Mouse (Mus musculus) thymus, adult 2 months (tissue): Measurements from ENCODE around the gene Atad5. TPM values are rescaled to one million over a fixed set of nuclear protein-coding genes. Genes with fewer than 3 reads are reported as not detected.

Experiments used
- DNase-seq: peaks from one replicate; pipeline ENCODE4 v3.0.0; 2021
- H3K27ac ChIP-seq: fragments of 200-500 bp; 2 replicates; pipeline ENCODE4 v1.5.1; 2012; ENCODE audit warnings: low read length, control low read depth; ENCODE audit not compliant: control insufficient read depth, insufficient read depth
- H3K27me3 ChIP-seq: fragments of 200-500 bp; 2 replicates; pipeline ENCODE4 v1.6.1; 2012; ENCODE audit warnings: mild to moderate bottlenecking, low read length, moderate library complexity, mixed read lengths; ENCODE audit not compliant: control insufficient read depth, insufficient read depth
- H3K36me3 ChIP-seq: fragments of 200-500 bp; 2 replicates; pipeline ENCODE4 v1.6.1; 2012; ENCODE audit warnings: mild to moderate bottlenecking, low read length, moderate library complexity; ENCODE audit not compliant: control insufficient read depth, insufficient read depth
- H3K4me1 ChIP-seq: fragments of 200-500 bp; replicated peaks from 2 replicates; pipeline ENCODE4 v1.6.1; 2012; ENCODE audit warnings: low read length; ENCODE audit not compliant: control insufficient read depth, insufficient read depth
- H3K4me3 ChIP-seq: fragments of 200-500 bp; 2 replicates; pipeline ENCODE4 v1.5.1; 2012; ENCODE audit warnings: mild to moderate bottlenecking, low read length, control low read depth, moderate library complexity; ENCODE audit not compliant: control insufficient read depth, insufficient read depth
- CTCF ChIP-seq: fragments of 200-500 bp; IDR thresholded peaks from 2 replicates; pipeline ENCODE4 v1.5.1; 2012; ENCODE audit warnings: mild to moderate bottlenecking, control low read depth, low read length, moderate library complexity, borderline replicate concordance; ENCODE audit not compliant: control insufficient read depth, poor library complexity, insufficient read depth; ENCODE audit errors: extremely low read depth
- POLR2A ChIP-seq: fragments of 200-500 bp; IDR thresholded peaks from 2 replicates; pipeline ENCODE4 v1.6.1; 2012; ENCODE audit warnings: mild to moderate bottlenecking, low read length, control low read depth, moderate library complexity; ENCODE audit not compliant: control insufficient read depth, poor library complexity, insufficient read depth; ENCODE audit errors: extremely low read depth
- WGBS: fragments of 180-500 bp; shearing (Covaris S2); methylation state at CpG from one replicate; pipeline ENCODE4 v1.1.7; 2018; 5-methylcytosine and 5-hydroxymethylcytosine counted together
- polyA plus RNA-seq: library from polyadenylated mRNA; depleted of rRNA; stranded (reverse); fragments of >200 nt; gene quantifications from 2 replicates; pipeline ENCODE4 v1.2.3, GENCODE M21; 2012

Atad5 gene
- polyA plus RNA-seq, 1 experiment = 3.6 TPM

DNA sequence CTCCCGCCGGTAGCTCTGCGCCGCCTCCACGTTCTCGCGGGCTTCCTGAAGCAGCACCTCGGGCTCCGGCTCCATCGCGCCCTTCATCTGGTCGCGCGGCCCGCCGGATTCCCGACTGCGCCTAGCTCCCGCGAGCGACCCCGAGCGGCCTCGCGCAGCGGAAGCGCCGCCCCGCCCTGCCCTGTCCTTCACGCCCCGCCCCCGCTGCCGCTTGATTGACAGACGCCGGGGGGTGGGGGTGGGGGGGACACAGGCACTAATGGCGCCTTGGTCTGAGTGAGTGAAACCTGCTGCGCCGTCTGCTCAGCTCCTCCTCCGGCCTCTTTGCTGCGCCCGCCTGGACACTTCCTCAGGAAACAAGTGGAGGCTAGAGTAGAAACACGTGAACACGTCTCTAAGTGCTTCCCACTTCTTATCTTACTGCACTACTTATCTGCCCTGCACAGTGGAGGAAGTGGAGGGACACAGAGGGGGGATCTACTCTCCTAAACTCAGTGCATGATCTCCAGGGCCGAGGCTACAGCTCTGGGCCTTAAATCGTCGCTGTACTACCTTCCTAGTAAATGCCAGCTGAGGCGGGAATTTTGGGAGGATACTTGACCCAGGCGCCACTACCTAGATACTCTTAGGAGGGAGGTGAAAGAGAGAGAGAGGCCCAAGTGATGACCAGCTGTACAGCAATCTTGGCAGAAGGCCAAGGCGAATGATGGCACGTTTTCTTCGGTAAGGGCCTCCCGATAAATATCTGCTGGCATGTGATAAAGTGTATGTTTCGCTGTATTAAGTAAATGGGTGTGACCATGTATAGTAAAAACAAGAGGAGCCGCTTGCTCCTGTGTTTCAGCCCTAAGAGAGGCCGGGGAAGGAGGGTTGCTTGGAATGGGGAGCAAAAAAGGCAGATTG, 8.1 kb upstream of the Atad5 start, which contains the start of gene Crlf3:
Gene Crlf3 (minus strand): TSS at position 166 of the 903 bp plus-strand sequence.
- H3K27me3 ChIP-seq = no peaks in the 10 kb centered on the region
- peak; percentile 95 for DNase-seq
- H3K4me1 ChIP-seq = peaks cover 10% of the 10 kb centered on the region
- no peaks in the 10 kb centered on the region for H3K36me3 ChIP-seq
- peak within 1 kb of the TSS; percentile 77 for H3K4me3 ChIP-seq
- H3K27ac ChIP-seq = peak within 1 kb of the TSS; percentile 71
- 6% methylated on average over 55 of the region's 55 CpGs for WGBS
- TF ChIP-seq POLR2A = peak; percentile 99
- no peak for TF ChIP-seq CTCF

DNA sequence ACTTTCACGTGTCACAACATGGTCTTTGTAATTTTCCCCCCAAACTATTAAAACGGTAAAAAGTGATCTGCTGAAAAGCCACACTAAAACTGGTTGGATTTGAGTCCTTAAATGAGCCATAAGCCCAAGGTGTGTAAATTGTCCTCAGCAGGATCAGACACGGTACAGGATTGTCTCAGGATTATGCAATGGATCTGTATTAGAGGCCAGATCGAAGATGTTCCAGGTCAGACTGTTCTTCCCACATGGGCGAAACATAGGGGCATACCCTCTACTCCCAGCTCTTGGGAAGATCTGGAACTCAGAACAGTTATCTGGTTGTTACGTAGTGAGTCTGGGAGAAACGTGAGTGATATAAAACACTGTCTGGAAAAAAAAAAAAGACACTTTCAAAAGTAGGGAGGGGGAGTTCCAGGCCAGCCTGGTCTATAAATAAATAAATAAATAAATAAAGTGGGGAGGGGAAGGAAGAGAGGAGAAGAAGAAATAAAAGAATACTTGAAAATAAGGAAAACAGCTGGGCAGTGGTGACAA, 7.3 kb upstream of the Atad5 start:
- Histone ChIP-seq H3K27me3 (no peaks in the 10 kb centered on the region), H3K4me1 (peaks cover 10% of the 10 kb centered on the region), H3K27ac (no peak overlapping the region; the same call in 1 of the 2 replicates), H3K4me3 (no peak overlapping the region), H3K36me3 (no peaks in the 10 kb centered on the region)
- DNase-seq = no peak
- TF ChIP-seq CTCF = no peak
- no peak for TF ChIP-seq POLR2A
- WGBS = 77% methylated on average over 7 of the region's 7 CpGs

DNA sequence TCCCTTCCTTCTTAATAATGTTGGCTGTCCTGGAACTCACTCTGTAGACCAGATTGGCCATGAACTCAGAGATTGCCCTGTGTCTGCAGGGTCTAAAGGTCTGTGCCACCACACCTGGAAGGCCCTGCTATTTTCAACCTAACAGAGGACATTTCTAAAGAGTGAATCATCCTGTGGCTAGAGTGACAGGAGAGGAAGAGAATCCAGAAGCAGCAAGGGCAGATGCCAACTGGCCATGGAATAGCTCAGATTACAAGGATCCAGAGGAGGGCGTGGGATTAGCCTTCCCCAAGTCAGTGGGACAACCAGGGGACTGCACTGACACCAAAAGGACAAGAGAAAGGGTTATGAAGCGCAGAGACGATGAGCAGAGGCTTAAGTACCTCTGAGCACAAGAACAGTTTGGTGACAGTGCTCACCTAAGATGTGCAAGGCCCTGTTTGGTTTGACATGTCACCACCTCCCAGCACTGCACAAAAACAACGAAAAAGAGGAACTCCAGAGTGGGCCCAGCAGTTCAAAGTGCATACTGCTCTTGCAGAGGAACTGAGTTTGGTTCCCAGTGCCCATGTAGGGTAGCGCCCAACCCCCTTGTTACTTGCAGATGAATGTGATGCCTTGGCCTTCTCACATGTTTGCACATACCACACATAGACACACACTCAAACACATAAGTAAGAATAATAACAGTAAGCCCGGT, 3.7 kb upstream of the Atad5 start:
- no peak for DNase-seq
- WGBS = 61% methylated on average over 6 of the region's 6 CpGs
- H3K4me1 ChIP-seq = peaks cover 8% of the 10 kb centered on the region

DNA sequence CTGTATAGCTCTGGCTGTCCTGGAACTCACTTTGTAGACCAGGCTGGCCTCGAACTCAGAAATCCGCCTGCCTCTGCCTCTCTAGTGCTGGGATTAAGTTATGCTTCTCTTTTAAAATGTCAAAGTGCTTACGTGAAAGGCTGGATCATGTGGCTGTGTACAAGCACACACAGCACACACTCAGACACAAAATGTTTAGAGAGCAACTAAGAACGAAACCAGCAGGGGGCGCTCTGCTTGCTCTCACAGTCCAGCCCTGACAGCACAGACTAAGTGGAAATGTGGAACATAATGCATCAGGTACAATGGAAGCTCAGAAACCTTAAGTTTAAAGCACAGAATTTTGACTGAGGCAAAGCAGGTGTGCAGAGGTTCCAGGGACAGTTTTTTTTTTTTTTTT, 2.4 kb upstream of the Atad5 start:
- no peak; the same call in 1 of the 2 replicates for TF ChIP-seq CTCF
- no peak for TF ChIP-seq POLR2A
- peak; percentile 87 for DNase-seq
- Histone ChIP-seq H3K36me3 (no peaks in the 10 kb centered on the region), H3K27ac (no peak overlapping the region), H3K4me3 (no peak overlapping the region), H3K4me1 (peaks cover 3% of the 10 kb centered on the region; the same call in 1 of the 2 replicates), H3K27me3 (no peaks in the 10 kb centered on the region)
- 25% methylated on average over 5 of the region's 5 CpGs for WGBS

More for the DNA sequence above, 3.7 kb upstream of the Atad5 start:
- Histone ChIP-seq H3K36me3 (no peaks in the 10 kb centered on the region), H3K4me3 (no peak overlapping the region), H3K27me3 (no peaks in the 10 kb centered on the region), H3K27ac (no peak overlapping the region)
- no peak for TF ChIP-seq CTCF

DNA sequence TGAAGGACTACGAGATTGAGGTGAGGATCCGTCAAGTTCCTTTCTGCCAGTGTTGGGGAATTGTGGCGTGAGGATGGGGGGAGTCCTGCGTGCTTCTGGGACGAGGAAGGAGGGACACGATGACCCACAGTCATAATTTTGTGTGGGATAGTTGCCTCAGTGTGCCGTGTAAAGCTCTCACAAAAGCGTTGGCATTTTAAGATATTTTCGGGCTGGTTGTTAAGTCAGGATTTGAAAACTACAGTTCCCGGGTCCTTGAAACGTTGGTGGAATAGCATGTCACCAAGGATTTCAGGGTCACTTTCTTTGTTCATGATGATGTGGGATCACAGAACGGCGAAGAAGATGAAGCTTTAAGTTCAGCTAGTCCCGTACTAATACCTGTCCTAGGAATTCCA, 616 bp downstream of the Atad5 start:
- Histone ChIP-seq H3K27me3 (no peaks in the 10 kb centered on the region), H3K4me1 (peaks cover 3% of the 10 kb centered on the region; the same call in 1 of the 2 replicates), H3K27ac (no peak overlapping the region), H3K4me3 (peak overlapping the region; percentile 100), H3K36me3 (no peaks in the 10 kb centered on the region; the same call in 1 of the 2 replicates)
- WGBS = under 1% methylated on average over 14 of the region's 14 CpGs
- no peak for DNase-seq
- TF ChIP-seq POLR2A = no peak
- no peak for TF ChIP-seq CTCF

DNA sequence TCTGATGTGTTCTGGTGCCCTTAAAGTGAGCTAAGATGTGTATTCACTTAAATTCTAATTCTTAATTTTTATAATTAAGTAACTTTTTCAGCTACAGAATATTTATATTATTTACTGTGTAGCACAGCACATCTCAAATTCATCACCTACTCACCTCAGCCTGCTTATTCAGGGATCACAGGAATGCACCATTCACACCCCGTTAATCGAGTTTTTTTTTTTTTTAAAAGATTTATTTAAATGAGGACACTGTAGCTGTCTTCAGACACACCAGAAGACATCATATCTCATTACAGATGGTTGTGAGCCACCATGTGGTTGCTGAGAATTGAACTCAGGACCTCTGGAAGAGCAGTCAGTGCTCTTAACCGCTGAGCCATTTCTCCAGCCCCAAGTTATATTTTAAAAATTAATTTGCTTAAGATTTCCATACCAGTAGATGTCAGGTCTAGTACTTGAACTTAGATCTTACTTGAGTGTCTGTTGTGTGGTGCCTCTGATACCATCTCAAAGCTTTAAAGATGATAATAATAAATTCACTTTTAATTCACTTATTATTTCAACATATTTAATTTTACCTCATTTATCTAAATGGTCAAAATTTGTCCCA, 1.5 kb downstream of the Atad5 start:
- 47% methylated on average over 3 of the region's 3 CpGs for WGBS
- no peak for TF ChIP-seq POLR2A
- no peak for TF ChIP-seq CTCF
- DNase-seq = no peak
- Histone ChIP-seq H3K27ac (no peak overlapping the region), H3K27me3 (no peaks in the 10 kb centered on the region), H3K4me3 (no peak overlapping the region), H3K4me1 (peaks cover 3% of the 10 kb centered on the region; the same call in 1 of the 2 replicates), H3K36me3 (peaks cover 4% of the 10 kb centered on the region; the same call in 1 of the 2 replicates)
